Mouse (Mus musculus) neural tube, embryonic 11.5 days (tissue): Measurements from ENCODE around the gene Macf1. TPM values are rescaled to one million over a fixed set of nuclear protein-coding genes. Genes with fewer than 3 reads are reported as not detected.

ENCODE experiments used
- ATAC-seq: fragments of 200-750 bp; cut with Nextera tagmentation; 2 replicates; pipeline ENCODE4 v1.8.0; 2017; ENCODE audit warnings: moderate number of reproducible peaks, mild to moderate bottlenecking, moderate TSS enrichment, moderate library complexity; ENCODE audit not compliant: insufficient read depth, low FRiP score, low TSS enrichment
- DNase-seq: peaks from one replicate; pipeline ENCODE4 v3.0.0-alpha.2; 2015; ENCODE audit warnings: low spot score
- H3K27ac ChIP-seq: fragments of 300-500 bp; sonication (generic); 2 replicates; pipeline ENCODE4 v1.5.1; 2014; ENCODE audit warnings: low read depth, mild to moderate bottlenecking, low read length
- H3K27me3 ChIP-seq: fragments of 300-500 bp; sonication (generic); 2 replicates; pipeline ENCODE4 v1.6.1; 2014; ENCODE audit warnings: mild to moderate bottlenecking, low read length, mixed read lengths; ENCODE audit not compliant: control insufficient read depth, insufficient read depth
- H3K36me3 ChIP-seq: fragments of 300-500 bp; sonication (generic); 2 replicates; pipeline ENCODE4 v1.6.1; 2014; ENCODE audit warnings: mild to moderate bottlenecking, low read length, moderate library complexity, mixed read lengths; ENCODE audit not compliant: control insufficient read depth, insufficient read depth
- H3K4me1 ChIP-seq: fragments of 300-500 bp; sonication (generic); 2 replicates; pipeline ENCODE4 v1.6.1; 2014; ENCODE audit warnings: low read length, mixed read lengths; ENCODE audit not compliant: control insufficient read depth, insufficient read depth
- H3K4me2 ChIP-seq: fragments of 300-500 bp; sonication (generic); 2 replicates; pipeline ENCODE4 v1.6.1; 2014; ENCODE audit warnings: low read depth, mild to moderate bottlenecking, moderate library complexity
- H3K4me3 ChIP-seq: fragments of 300-500 bp; sonication (generic); 2 replicates; pipeline ENCODE4 v1.5.1; 2014; ENCODE audit warnings: low read depth, low read length
- H3K9ac ChIP-seq: fragments of 300-500 bp; sonication (generic); 2 replicates; pipeline ENCODE4 v1.6.1; 2014; ENCODE audit warnings: mild to moderate bottlenecking, low read length
- H3K9me3 ChIP-seq: fragments of 300-500 bp; sonication (generic); 2 replicates; pipeline ENCODE4 v1.6.1; 2016; ENCODE audit warnings: low read length; ENCODE audit not compliant: control insufficient read depth
- WGBS: fragments of 180-500 bp; shearing (Covaris S2); extraction: QIAGEN DNeasy Blood & Tissue Kit; methylation state at CpG from one replicate; pipeline ENCODE4 v1.1.7; 2014; 5-methylcytosine and 5-hydroxymethylcytosine counted together
- polyA plus RNA-seq: library from polyadenylated mRNA; unstranded; fragments of >200 nt; fragmentation: Nextera tagmentation; extraction: Ambion mirVana; gene quantifications from 2 replicates; pipeline ENCODE4 v1.2.1, GENCODE M21; 2014

Macf1 gene
- polyA plus RNA-seq, 1 experiment from 2014 or later = 79.1 TPM

- DNase-seq (no peak), ATAC-seq (no peak)
- no peak overlapping the region for H3K4me2 ChIP-seq
- peaks cover 8% of the 10 kb centered on the region for H3K4me1 ChIP-seq
- H3K9ac ChIP-seq = no peak overlapping the region
- H3K27ac ChIP-seq = no peak overlapping the region
- H3K9me3 ChIP-seq = no peaks in the 10 kb centered on the region
- no peaks in the 10 kb centered on the region for H3K27me3 ChIP-seq
- H3K4me3 ChIP-seq = no peak overlapping the region
- no peaks in the 10 kb centered on the region for H3K36me3 ChIP-seq
- 79% methylated on average over 7 of the region's 7 CpGs for WGBS
Measured at GRCm38 (mm10) chr4:123685046-123685445, 886 bp upstream of the Macf1 start.

DNA sequence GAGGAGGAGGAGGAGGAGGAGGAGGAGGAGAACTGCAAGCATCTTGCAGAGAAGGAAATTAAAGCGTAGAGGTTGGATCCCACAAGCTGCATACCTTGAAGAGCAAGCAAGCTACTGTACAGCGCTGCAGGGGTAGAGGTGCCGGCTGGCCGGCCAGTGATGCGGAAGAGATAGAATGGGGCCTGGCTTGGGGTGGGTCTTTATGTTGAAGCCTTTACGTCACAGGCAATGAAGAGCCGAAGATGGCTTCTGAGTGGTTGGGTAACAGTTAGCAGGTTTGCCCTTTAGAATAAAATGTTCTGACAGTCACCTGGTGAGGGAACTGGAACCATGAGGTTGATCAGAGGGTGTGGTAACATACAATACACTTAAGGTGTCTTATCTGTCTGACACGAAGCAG is 1.9 kb downstream of the Macf1 start:
- no peaks in the 10 kb centered on the region for H3K36me3 ChIP-seq
- H3K27ac ChIP-seq = no peak overlapping the region
- ATAC-seq = no peak
- WGBS = 82% methylated on average over 8 of the region's 8 CpGs
- no peaks in the 10 kb centered on the region for H3K27me3 ChIP-seq
- peaks cover 9% of the 10 kb centered on the region for H3K4me1 ChIP-seq
- DNase-seq = no peak
- no peak overlapping the region for H3K9ac ChIP-seq
- no peak overlapping the region for H3K4me3 ChIP-seq
- H3K9me3 ChIP-seq = no peaks in the 10 kb centered on the region
- no peak overlapping the region for H3K4me2 ChIP-seq

- Histone ChIP-seq H3K27ac (no peak overlapping the region), H3K9ac (no peak overlapping the region), H3K4me3 (no peak overlapping the region), H3K4me1 (peaks cover 12% of the 10 kb centered on the region), H3K36me3 (no peaks in the 10 kb centered on the region), H3K4me2 (no peak overlapping the region), H3K27me3 (no peaks in the 10 kb centered on the region), H3K9me3 (no peaks in the 10 kb centered on the region)
- DNase-seq = no peak
- WGBS = 57% methylated on average over 7 of the region's 7 CpGs
- no peak for ATAC-seq
Measured at GRCm38 (mm10) chr4:123680962-123681361, 3.2 kb downstream of the Macf1 start.

- Histone ChIP-seq H3K27me3 (no peaks in the 10 kb centered on the region), H3K4me3 (no peak overlapping the region), H3K36me3 (no peaks in the 10 kb centered on the region), H3K9me3 (no peaks in the 10 kb centered on the region), H3K4me2 (no peak overlapping the region), H3K9ac (peak overlapping the region; percentile 10; the same call in 1 of the 2 replicates), H3K27ac (peak overlapping the region; percentile 60), H3K4me1 (peaks cover 7% of the 10 kb centered on the region; the same call in 1 of the 2 replicates)
- DNase-seq (peak; percentile 44), ATAC-seq (no peak)
- WGBS = 39% methylated on average over 10 of the region's 10 CpGs
Measured at GRCm38 (mm10) chr4:123677060-123677804, 6.9 kb downstream of the Macf1 start.

GRCm38 (mm10) chr4:123670598-123670997 is 13.6 kb downstream of the Macf1 start:
- peaks cover 21% of the 10 kb centered on the region for H3K4me1 ChIP-seq
- no peak overlapping the region for H3K27ac ChIP-seq
- no peak overlapping the region for H3K4me2 ChIP-seq
- H3K9ac ChIP-seq = no peak overlapping the region
- DNase-seq (peak; percentile 28), ATAC-seq (peak; percentile 53; the same call in 1 of the 2 replicates)
- no peak overlapping the region for H3K4me3 ChIP-seq
- H3K27me3 ChIP-seq = no peaks in the 10 kb centered on the region
- no peaks in the 10 kb centered on the region for H3K9me3 ChIP-seq
- no peaks in the 10 kb centered on the region for H3K36me3 ChIP-seq

DNA sequence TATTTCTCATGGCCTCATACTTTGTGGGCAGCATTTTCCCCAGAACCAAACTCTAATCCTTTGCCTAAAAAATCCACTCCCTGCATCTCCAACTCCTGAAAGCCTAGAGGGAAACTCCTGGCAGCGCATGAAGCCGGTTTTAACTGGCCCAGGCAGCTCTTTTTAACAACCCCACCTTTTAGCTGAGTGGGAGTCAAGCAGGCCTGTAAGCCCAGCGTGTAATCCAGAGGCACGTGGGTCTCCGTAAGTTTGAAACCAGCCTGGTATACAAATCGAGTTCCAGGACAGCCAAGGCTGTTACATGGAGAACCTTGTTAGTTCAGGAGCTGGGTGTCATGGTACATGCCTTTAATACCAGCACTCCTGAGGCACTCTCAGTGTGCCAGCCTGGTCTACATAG is 14.5 kb downstream of the Macf1 start:
- Histone ChIP-seq H3K4me2 (no peak overlapping the region), H3K36me3 (no peaks in the 10 kb centered on the region), H3K27me3 (no peaks in the 10 kb centered on the region), H3K9ac (no peak overlapping the region), H3K4me1 (peaks cover 21% of the 10 kb centered on the region), H3K4me3 (no peak overlapping the region), H3K9me3 (no peaks in the 10 kb centered on the region), H3K27ac (no peak overlapping the region)
- WGBS = 81% methylated on average over 6 of the region's 6 CpGs
- DNase-seq (no peak), ATAC-seq (no peak)

DNA sequence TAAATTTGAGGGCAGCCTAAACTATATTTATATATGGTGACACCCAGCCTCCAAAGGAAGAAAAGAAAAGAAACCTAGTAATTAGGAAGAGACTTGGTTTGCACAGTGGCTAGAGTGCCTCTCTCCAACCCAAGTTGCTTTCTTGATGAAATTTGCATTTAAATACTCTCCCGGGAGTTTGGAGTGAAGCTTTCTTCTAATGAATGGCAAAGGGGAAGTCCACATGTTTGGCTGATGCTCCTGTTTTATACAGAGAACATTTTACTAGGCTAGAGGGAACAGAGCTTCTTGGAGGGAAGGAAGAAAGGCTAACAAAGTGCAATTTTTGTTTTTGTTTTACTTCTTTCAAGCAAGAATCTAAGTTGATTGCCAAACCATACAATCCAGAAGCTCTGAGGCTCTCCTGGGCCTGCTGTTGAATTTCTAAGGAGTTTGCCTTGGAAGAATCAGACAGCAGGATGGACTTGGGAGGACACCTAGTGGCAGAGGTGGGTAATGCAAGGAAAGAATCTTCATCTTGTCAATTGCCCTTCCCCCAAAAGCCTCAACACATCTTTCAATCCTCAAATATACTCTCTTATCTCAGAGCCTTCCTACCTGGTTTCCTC is 16.8 kb downstream of the Macf1 start:
- 17% methylated on average over 1 of the region's 1 CpGs for WGBS
- no peak for ATAC-seq
- H3K9me3 ChIP-seq = no peaks in the 10 kb centered on the region
- H3K4me1 ChIP-seq = peaks cover 31% of the 10 kb centered on the region
- no peak overlapping the region for H3K9ac ChIP-seq
- H3K27me3 ChIP-seq = no peaks in the 10 kb centered on the region
- no peak overlapping the region for H3K4me3 ChIP-seq
- H3K36me3 ChIP-seq = no peaks in the 10 kb centered on the region
- peak overlapping the region; percentile 21; the same call in 1 of the 2 replicates for H3K27ac ChIP-seq
- DNase-seq = peak; percentile 78
- no peak overlapping the region for H3K4me2 ChIP-seq

DNA sequence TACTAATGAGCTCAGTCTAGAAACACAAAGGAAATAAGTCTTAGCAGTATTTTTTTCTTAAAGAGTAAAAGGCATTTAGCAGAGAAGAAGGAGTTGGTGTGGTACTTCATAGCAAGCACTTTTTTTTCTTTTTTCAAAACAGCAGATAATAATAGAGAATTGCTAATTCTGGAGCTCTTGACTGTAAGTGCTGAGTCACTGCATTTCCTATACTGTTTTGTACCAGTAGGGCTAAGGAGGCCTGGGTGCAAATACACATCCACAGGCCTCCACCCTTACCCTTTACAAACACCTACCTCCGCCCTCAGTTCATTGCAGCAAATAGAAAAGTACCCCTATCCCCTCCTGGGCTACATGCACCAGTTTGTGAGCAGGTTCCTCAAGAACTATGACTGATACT is 17.6 kb downstream of the Macf1 start:
- no peak for ATAC-seq
- no peaks in the 10 kb centered on the region for H3K9me3 ChIP-seq
- 86% methylated on average over 1 of the region's 1 CpGs for WGBS
- H3K27ac ChIP-seq = no peak overlapping the region
- H3K9ac ChIP-seq = no peak overlapping the region
- peaks cover 32% of the 10 kb centered on the region for H3K4me1 ChIP-seq
- no peak overlapping the region for H3K4me2 ChIP-seq
- no peaks in the 10 kb centered on the region for H3K36me3 ChIP-seq
- no peak for DNase-seq
- H3K27me3 ChIP-seq = no peaks in the 10 kb centered on the region
- H3K4me3 ChIP-seq = no peak overlapping the region
